Mouse (Mus musculus) cerebellum, adult (tissue): ENCODE measurements around the gene Nap1l5.
"Not testable (repeated sequence)": the region's sequence is repeated elsewhere in the genome, so short reads cannot be mapped to it uniquely, and the experiment has no call there.

ENCODE experiments used
- ATAC-seq: cut with Nextera tagmentation; 2 replicates; pipeline ENCODE4 v1.9.2; 2017; ENCODE audit warnings: mild to moderate bottlenecking, moderate library complexity, mixed read lengths; ENCODE audit not compliant: insufficient number of reproducible peaks, low FRiP score, low TSS enrichment

Gene Nap1l5

DNA sequence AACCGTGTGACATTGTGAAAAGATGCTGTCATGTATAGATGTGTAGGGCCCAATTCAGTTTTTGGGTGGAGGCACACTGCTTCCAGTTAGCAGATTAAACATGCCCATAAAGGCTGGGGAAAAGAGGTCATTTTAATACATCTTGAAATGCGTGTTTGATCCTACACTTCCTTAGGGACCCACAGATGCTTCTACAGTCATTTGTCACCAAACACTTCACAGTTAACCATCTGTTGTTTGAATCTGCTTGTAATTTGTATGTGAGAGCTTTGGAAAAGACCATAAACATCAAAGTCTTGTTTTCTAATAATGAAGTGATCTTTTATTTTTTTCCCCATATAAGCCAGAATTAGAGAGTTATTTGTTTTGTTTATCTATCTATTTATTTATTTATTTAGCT is 915 bp upstream of the Nap1l5 start:
- ATAC-seq: no peak

DNA sequence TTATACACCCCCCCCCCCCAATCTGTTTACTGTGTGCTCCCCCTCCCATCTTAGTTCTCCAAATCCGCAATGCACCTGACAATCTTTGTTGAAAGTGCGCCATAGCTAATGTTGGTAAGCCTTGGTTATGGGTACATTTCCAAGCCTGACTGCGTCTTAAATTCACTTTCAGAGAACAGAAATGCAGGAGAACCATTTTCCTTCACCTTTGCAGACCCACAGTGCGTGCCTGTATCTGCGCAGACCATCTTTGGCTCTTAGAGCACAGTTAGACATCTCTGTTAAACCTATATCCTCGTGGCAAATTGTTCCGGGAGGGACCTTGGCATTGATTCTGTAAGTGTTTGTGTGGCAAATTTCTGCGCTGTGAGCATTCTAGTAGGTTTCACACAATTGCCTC is 460 bp upstream of the Nap1l5 start:
- no peak for ATAC-seq

DNA sequence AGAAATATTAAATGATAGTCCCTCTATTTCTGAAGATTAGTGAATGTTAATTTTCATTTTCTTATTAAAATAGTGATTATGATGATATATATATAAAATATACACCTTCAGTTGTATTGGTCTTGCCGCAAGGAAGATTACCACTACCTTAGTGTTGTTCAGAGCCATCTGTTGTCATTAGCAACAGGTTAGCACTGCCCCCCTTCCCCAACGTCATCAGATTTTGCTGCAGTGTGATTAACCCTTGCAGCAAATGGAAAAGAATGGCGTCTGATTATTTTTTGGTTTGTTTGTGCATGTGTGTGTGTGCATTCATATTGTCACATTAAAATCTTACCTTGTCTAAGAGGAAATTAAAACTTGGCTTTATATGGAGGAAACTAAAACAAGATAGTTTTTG is 2.3 kb downstream of the Nap1l5 start:
- ATAC-seq: no peak

GRCm38 (mm10) chr6:58903171-58903570 is 3.7 kb downstream of the Nap1l5 start:
- peak; percentile 37 for ATAC-seq

DNA sequence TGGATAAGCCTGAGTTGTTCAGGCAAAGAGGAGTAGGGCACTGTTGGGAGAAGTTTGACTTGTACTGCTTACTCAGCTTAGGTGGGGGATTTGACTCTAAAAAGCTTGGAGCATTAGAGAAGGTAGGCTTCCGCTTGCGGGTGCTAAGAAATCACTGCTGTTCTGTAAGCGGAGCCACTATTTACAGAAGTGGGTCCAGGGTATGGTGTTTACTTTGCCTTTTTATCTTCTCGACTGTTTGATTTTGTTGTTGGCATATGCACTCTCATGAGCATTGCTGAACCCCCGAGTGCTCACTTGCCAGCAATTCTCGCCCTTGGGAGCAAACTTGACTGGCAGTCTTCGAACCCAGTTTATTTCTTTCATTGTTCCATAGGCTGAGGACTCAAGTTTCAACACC is 6.3 kb downstream of the Nap1l5 start:
- ATAC-seq: no peak

DNA sequence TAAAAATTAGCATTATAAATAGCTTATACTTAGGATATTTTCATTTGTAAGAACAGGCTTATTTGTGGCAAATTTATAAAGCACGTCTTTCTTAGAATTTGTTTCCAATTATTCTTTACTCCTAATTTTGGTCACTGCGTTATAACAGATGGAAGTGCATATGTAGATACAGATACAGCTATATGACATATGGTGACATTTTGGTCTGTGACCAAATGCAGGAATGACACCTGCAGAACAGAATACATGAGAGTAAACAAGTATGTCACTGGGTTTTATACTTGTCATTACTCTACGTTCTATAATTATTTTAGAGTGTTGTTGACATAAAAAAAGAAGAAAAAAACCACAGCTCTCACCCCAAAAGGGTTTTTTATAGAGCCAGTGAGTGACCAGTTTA is 7.8 kb downstream of the Nap1l5 start:
- ATAC-seq: peak; percentile 46; the same call in 1 of the 2 replicates

DNA sequence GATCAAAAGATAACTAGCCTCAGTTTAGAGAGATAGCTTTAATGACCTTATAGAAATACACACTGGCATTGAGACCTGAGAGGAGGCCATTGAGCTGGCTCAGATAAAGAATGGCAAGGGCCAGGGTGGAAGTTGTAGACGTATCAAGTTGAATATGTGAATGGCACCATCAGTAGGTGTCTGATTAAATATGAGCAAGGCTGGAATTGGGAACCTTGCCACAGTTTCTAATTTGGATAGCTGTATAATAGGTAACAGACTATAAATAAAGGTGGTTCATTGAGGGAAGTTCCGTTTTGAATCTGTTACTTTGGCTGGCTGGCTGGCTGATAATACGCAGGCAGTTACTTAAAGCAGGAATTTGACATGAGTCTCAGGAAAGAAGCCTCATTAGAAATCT is 10.2 kb downstream of the Nap1l5 start:
- peak; percentile 32; the same call in 1 of the 2 replicates for ATAC-seq

DNA sequence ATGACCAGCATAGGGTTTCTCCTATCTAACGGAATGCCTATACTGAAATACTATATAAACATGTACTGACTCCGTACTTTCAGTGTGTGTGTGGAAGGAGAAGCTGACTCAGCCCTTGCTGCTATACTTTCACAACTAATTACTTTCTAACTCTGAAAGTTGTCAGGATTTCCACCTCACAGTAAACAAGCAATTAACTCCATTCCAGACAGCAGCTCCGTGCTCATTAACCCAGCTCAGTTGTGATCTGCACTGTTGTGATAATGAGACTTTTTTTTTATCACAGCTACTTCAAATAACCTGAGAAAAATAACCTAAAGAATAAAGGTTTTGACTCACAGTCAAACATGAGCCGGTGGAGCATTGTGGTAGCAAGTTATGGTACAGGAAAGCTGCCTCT is 11.9 kb downstream of the Nap1l5 start:
- no peak for ATAC-seq

- no peak for ATAC-seq
Observed at GRCm38 (mm10) chr6:58893307-58893706, 13.6 kb downstream of the Nap1l5 start.

DNA sequence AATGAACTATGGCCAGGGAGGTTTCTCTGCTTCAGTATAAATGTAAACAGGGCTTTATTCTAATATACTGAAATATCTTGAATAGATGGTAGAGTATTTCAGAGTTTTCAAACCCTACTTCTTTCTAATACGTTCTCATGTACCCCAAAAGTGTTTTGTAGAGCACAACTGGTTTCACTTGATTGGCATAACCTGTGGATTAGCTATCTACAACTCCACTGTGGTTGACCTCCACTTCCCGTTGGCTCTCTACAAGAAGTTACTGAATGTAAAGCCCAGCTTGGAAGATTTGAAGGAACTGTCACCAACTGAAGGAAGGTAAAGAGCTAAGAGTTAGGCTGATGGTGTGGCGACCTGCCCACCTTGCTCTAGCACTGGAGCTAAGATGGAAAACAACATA is 17.0 kb downstream of the Nap1l5 start:
- ATAC-seq: no peak

GRCm38 (mm10) chr6:58882271-58882670 is 24.6 kb downstream of the Nap1l5 start:
- ATAC-seq: no peak

- no peak for ATAC-seq
Observed at GRCm38 (mm10) chr6:58881363-58881762, 25.5 kb downstream of the Nap1l5 start.

- ATAC-seq: no peak
Observed at GRCm38 (mm10) chr6:58880861-58881260, 26.0 kb downstream of the Nap1l5 start.

DNA sequence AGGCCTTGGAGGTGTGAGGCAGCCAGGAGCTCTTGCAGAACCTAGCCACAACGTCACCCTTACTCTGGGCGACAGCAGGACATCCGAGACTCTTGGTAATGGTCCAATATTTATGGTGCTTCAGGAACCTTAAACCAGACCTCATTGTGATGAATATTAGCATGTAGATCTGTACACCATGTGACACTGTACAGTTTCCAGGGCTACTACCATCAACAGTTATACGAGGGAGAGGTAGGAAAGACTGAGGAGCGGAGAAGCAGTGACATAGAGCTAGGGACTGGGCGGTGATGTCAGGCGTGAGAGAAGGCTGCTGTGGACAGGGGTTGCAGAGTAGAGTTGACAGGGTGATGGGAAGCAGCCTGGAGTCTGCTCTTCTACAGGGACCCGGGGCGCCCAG is 26.9 kb downstream of the Nap1l5 start:
- ATAC-seq: peak; percentile 26; the same call in 1 of the 2 replicates

DNA sequence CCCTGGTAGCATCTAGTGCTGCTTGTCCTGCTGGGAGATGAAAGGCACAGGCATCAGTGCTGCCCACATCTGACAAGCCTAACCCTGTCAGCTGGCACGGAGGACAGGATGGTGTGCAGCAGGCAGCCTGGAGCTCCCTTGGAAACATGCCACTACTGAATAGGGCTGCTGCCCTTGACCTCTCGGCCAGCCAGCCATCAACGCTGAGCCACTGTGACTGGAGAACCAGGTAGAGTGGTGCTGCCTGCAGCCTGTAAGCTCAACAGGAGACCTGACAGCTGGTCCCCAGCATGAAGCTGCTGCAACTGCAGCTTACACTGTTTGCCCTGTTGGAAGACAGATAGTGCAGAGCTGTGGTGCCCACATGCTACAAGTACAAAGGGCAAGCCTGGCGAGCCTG is 27.3 kb downstream of the Nap1l5 start:
- ATAC-seq: peak; percentile 83

DNA sequence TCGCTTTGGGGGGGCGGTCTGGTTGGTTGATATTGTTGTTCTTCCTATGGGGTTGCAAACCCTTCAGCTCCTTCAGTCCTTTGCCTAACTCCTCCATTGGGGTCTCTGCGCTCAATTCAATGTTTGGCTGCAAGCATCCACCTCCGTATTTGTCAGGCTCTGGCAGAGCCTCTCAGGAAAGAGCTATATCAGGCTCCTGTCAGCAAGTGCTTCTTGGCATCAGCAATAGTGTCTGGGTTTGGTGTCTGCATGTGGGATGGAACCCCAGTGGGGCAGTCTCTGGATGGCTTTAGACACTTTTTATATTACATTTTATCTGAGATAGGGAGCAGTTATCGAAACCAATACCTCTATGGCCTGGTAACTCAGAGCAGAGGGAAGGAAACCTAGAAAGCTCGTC is 39.0 kb downstream of the Nap1l5 start:
- not testable (repeated sequence) for ATAC-seq

DNA sequence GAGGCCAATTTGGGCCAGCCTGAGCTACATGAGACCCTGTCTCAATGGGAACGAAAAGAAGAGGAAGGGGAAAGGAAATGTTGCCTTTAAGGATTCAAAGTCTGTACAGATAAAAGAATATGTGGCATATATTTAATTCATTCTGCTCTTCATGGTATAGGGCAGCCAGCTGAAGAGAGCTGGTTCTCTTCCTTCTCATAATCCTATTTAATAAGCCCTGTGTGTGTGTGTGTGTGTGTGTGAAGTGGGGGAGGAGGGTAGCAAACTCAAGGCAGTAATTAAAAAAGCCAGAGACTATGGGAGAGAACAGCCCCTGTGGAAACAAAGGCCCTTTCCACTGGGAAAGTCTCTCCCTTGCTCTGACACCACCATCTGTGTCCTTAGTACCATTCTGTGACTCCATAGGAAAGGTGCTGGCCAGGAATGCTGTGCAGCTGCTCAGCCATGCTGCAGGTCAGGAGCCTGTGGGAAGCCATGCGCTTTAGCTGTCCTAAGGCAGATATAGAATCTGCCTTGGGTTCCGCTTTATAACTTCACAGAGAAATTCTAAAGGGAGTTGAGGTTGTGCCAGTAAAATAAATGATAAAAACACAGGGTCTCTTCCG is 43.1 kb downstream of the Nap1l5 start:
- ATAC-seq: peak; percentile 88

DNA sequence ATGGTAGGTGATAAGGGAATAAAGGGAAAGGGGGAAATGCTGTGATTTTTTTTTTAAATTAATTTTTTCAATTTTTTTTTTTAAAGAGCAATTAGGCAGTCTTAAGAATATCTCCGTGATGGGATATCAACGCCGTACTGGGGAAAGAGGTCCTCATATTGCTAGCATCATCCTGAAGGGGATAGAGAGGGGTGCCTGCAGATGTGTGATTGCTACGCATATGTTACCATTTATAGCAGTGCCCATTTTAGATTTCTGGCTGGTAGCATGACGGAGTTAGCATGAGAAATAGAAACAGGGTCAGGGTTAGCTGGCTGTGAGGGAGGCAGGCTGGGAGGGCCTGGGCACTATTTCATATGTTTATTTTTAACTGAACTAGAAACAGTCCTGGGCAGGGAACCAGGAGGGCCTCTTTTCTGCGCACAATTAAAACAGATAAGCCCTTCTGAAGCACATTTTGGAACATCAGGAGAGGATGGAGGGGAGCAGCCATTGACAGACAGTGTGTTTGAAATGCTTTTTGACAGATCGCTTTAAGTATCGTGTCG is 44.4 kb downstream of the Nap1l5 start:
- ATAC-seq: peak; percentile 59; the same call in 1 of the 2 replicates

DNA sequence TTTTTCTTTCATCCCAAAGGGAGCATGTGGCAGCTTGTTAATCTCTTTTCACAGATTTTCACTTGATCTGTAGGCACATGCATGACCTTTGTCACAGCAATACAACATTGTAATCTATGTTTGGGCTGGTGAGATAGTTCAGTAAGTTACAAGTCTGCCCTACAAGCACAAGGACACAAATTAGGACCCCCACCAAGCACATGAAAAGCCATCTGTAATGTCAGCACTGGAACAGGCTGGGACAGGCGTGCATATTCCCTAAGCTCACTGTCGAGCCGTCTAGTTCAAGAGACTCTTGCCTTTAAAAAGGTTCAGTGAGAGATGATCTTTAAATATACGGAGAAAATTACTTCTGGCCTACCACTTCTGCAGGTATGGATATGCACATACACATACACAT is 47.4 kb downstream of the Nap1l5 start:
- ATAC-seq: no peak

- ATAC-seq: 0 out of 2 replicates have a peak, but pooled peaks have one; percentile 46
Observed at GRCm38 (mm10) chr6:58856494-58856893, 50.4 kb downstream of the Nap1l5 start.

- no peak for ATAC-seq
Observed at GRCm38 (mm10) chr6:58855676-58856367, 51.1 kb downstream of the Nap1l5 start.
